Mouse (Mus musculus) small intestine, adult 2 months (tissue): ENCODE data around the gene Pctp. TPM values are rescaled to one million over a fixed set of nuclear protein-coding genes. Genes with fewer than 3 reads are reported as not detected.

Experiments used
- H3K27ac ChIP-seq: fragments of 200-500 bp; 2 replicates; pipeline ENCODE4 v1.5.1; 2012; ENCODE audit warnings: low read depth, low read length, control low read depth, inconsistent platforms; ENCODE audit not compliant: insufficient read depth
- H3K27me3 ChIP-seq: fragments of 200-500 bp; 2 replicates; pipeline ENCODE4 v1.6.1; 2012; ENCODE audit warnings: mild to moderate bottlenecking, moderate library complexity, low read length, inconsistent platforms; ENCODE audit not compliant: control insufficient read depth, insufficient read depth
- H3K36me3 ChIP-seq: fragments of 200-500 bp; 2 replicates; pipeline ENCODE4 v1.6.1; 2012; ENCODE audit warnings: mild to moderate bottlenecking, low read length, control low read depth, inconsistent platforms; ENCODE audit not compliant: control insufficient read depth, insufficient read depth
- H3K4me1 ChIP-seq: fragments of 200-500 bp; 2 replicates; pipeline ENCODE4 v1.6.1; 2012; ENCODE audit warnings: low read length, inconsistent platforms, mixed read lengths; ENCODE audit not compliant: control insufficient read depth, insufficient read depth, insufficient read length
- H3K4me3 ChIP-seq: fragments of 200-500 bp; 2 replicates; pipeline ENCODE4 v1.5.1; 2012; ENCODE audit warnings: low read depth, mild to moderate bottlenecking, control low read depth, inconsistent platforms, low read length, moderate library complexity
- CTCF ChIP-seq: fragments of 200-500 bp; IDR thresholded peaks from 2 replicates; pipeline ENCODE4 v1.5.1; 2012; ENCODE audit warnings: low read depth, mild to moderate bottlenecking, control low read depth, inconsistent platforms, low read length, moderate library complexity, mixed read lengths; ENCODE audit not compliant: insufficient replicate concordance, insufficient read length; ENCODE audit errors: extremely low read depth
- POLR2A ChIP-seq: fragments of 200-500 bp; IDR thresholded peaks from 2 replicates; pipeline ENCODE4 v1.6.1; 2012; ENCODE audit warnings: low read depth, mild to moderate bottlenecking, control low read depth, inconsistent platforms, low read length, moderate library complexity
- WGBS: fragments of 180-500 bp; shearing (Covaris S2); methylation state at CpG from one replicate; pipeline ENCODE4 v1.1.7; 2018; 5-methylcytosine and 5-hydroxymethylcytosine counted together
- polyA plus RNA-seq: library from polyadenylated mRNA; depleted of rRNA; stranded (reverse); fragments of >200 nt; gene quantifications from 2 replicates; pipeline ENCODE4 v1.2.3, GENCODE M21; 2012

Gene Pctp
- polyA plus RNA-seq, 1 experiment: 1.4 TPM

DNA sequence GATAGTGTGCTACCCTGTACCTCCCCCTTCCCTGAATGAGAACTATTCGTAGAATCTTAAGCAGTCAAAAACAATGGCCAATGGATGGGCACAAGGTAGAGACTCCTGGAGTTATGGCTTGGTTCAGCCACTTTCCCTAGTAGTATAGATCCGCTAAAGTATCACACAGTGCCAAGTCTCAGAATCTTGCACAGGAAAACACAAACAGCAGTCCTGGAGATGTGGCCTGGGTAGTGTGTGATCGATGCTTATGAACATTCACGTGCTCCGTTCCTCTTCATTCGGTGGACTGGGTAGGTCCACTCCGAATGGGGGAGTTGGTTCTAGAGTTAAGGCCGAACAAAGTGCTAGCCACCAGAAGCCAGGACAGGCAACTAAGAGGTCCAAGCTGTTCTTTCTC, 26.1 kb upstream of the Pctp start:
- TF ChIP-seq CTCF: no peak
- 85% methylated on average over 8 of the region's 8 CpGs for WGBS
- H3K27me3 ChIP-seq: peaks cover 11% of the 10 kb centered on the region
- no peak overlapping the region for H3K27ac ChIP-seq
- H3K36me3 ChIP-seq: no peaks in the 10 kb centered on the region
- no peak overlapping the region for H3K4me3 ChIP-seq
- H3K4me1 ChIP-seq: peaks cover 15% of the 10 kb centered on the region

DNA sequence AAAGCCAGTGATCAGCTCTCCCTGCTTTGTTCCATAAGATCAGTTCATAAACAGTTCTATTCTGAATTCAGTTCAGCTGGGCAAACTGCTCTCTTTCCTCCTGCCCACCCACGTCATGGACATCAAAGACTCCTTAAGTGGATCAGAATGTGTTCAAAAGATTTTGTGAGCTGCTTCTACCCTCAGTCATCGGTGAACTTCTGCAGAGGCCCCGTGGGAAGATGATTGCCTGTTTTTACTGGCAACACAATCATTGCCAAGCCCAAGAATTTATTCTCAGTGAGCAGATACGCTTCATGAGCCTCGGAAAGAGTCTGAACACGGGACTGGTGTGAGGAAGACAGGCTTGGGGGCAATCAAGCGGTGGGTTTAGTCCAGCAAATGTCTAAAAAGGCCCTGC, 24.5 kb upstream of the Pctp start:
- H3K27me3 ChIP-seq: peaks cover 11% of the 10 kb centered on the region
- no peak overlapping the region for H3K4me3 ChIP-seq
- 72% methylated on average over 7 of the region's 7 CpGs for WGBS
- no peak overlapping the region for H3K27ac ChIP-seq
- H3K36me3 ChIP-seq: no peaks in the 10 kb centered on the region
- H3K4me1 ChIP-seq: peaks cover 15% of the 10 kb centered on the region
- TF ChIP-seq POLR2A: no peak
- no peak for TF ChIP-seq CTCF

DNA sequence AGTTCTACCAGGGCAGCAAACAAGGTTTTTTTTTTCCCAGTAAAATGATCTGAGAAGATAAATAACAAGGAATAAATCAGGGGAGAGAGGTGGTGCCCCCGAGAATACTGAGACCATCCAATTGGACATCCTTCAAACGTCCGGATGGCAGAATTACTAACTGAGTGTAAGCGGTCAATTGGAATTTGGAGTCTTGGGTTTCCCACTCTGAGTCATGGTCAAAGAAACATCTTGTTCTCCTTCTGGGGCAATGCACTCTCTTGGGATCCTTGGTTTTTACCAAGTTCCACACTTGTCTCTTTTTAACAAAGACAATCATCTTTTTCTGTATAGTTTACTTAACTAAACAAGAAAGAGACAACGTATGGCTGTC, 24.1 kb upstream of the Pctp start:
- Histone ChIP-seq H3K27ac (no peak overlapping the region), H3K4me3 (no peak overlapping the region), H3K27me3 (peaks cover 11% of the 10 kb centered on the region), H3K36me3 (no peaks in the 10 kb centered on the region), H3K4me1 (peaks cover 15% of the 10 kb centered on the region)
- no peak for TF ChIP-seq POLR2A
- TF ChIP-seq CTCF: no peak
- WGBS: 75% methylated on average over 5 of the region's 5 CpGs

- peaks cover 15% of the 10 kb centered on the region for H3K4me1 ChIP-seq
- no peak overlapping the region for H3K4me3 ChIP-seq
- 31% methylated on average over 14 of the region's 14 CpGs for WGBS
- H3K27me3 ChIP-seq: peaks cover 6% of the 10 kb centered on the region
- no peak overlapping the region for H3K27ac ChIP-seq
- TF ChIP-seq CTCF: no peak
- no peak for TF ChIP-seq POLR2A
- no peaks in the 10 kb centered on the region for H3K36me3 ChIP-seq
Measured at GRCm38 (mm10) chr11:90025891-90026801, 23.5 kb upstream of the Pctp start.

DNA sequence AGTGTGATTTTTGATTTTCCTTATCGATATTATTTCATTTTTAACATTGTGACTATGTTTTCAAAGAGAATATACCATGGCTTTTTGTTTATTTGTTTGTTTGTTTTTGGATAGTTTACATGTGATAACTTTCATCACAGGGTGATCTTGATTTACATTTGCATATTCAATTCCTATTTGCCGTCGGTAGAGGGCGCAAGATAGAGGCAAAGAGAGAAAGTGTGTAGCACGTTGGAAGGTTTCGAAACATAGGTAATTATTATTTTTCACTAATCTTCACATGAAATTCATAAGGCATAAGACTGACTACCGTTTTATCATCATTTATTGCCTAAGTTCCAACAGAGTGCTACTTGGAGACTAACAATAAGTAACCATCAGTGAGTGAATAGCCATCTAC, 16.5 kb upstream of the Pctp start:
- TF ChIP-seq CTCF (no peak), POLR2A (no peak)
- 9% methylated on average over 7 of the region's 7 CpGs for WGBS

DNA sequence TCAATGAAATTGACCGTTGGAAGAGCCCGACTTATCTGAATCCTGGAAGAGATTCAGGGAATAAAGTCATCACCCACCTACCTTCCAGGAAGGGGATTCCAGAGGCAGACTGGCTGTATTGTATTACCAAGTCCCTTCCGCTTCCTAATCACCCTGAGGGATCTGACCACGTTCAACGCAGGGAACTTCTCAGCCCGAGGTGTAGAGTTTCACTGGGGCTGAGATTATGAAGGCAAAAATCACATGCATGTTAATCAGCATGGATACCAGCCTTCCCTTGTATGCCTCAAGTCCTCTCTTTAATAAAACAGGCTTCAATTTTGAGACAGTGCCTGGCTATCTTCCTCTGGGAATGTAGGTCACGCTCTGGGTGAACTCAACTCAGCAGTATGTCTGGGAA, 12.6 kb upstream of the Pctp start:
- Histone ChIP-seq H3K27ac (no peak overlapping the region), H3K27me3 (no peaks in the 10 kb centered on the region), H3K4me3 (no peak overlapping the region), H3K36me3 (no peaks in the 10 kb centered on the region), H3K4me1 (no peaks in the 10 kb centered on the region)
- TF ChIP-seq CTCF: no peak
- no peak for TF ChIP-seq POLR2A
- WGBS: 70% methylated on average over 7 of the region's 7 CpGs

More for the DNA sequence above, 16.5 kb upstream of the Pctp start:
- Histone ChIP-seq H3K4me3 (no peak overlapping the region), H3K27me3 (no peaks in the 10 kb centered on the region), H3K27ac (no peak overlapping the region), H3K36me3 (no peaks in the 10 kb centered on the region), H3K4me1 (no peaks in the 10 kb centered on the region)

DNA sequence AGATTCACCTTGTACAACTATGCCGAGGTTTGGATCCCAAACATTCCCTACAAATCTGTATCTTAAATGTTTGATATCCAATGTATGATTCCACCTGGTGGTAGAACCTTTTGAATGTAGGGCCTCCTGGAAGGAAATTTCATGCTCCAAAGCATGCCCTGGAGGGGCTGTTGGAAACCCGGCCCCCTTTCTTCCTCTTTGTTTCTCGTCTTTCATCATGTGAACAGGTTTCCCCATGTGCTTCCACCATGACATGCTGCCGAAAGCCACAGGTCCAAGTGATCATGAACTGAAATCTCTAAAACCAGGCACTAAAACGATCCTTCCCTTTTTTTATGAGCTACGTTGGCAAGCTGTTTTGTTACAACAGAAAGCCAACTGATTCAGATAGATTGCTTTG, 11.0 kb upstream of the Pctp start:
- TF ChIP-seq CTCF (no peak), POLR2A (no peak)
- 77% methylated on average over 6 of the region's 6 CpGs for WGBS
- no peak overlapping the region for H3K27ac ChIP-seq

More for the DNA sequence above, 11.0 kb upstream of the Pctp start:
- H3K4me1 ChIP-seq: no peaks in the 10 kb centered on the region
- H3K27me3 ChIP-seq: no peaks in the 10 kb centered on the region
- H3K36me3 ChIP-seq: no peaks in the 10 kb centered on the region
- H3K4me3 ChIP-seq: no peak overlapping the region
